Mouse (Mus musculus): Measurements from ENCODE around the gene Hoxb6. TPM values are rescaled to one million over a fixed set of nuclear protein-coding genes. Genes with fewer than 3 reads are reported as not detected.

Gene Hoxb6
- total and polyA plus RNA-seq, 2 experiments = 0.15 TPM; not detected in 1

DNA sequence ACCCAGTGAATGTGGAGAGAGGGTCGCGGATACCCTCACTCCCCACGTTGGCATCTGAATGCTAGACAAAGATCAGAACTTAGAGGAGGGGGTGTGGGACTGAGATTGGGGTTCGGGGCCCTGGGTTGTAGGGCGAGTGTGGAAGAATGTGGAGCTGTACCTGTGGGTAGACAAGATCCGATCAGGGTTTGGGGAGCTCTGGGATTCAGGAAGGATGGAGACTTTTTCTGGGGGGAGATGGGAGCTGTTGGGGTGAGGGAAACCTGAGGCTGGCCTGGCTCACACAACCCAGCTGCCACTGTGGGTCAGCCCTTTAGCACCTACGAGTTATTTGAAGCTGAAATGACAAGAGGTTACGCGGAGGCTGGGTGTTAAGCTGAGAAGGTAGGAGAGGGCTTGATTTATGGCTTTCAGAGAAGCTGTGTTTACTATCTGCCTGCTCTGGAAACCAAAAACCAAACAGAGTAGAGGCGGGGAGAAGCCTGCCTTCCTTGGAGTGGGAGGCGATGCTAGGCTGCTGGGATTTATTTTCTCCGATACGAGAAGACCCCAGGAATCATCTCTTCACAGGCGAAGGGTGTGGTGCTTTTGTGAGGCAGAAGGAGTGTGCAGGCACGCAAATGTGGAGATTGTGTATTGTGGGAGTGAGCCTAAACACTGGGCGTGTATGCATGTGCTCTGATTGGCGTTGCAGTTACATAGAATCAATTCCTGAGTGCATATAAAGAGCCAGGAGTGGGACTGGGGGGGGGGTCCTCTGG lies 41.1 kb downstream of the Hoxb6 start:
- 23% methylated on average over 17 of the region's 17 CpGs for WGBS
- TF ChIP-seq POLR2A (IDR thresholded peaks at IDR 0.05; ENCODE audit: extremely low read depth, insufficient read depth, low read length) = no peak
- no peak for TF ChIP-seq CTCF (IDR thresholded peaks at IDR 0.05; ENCODE audit: low read depth, low read length)
- Histone ChIP-seq H3K9ac (ENCODE audit: low read depth, low read length) (0 out of 2 replicates have a peak overlapping the region, but pooled peaks have one; percentile 38), H3K79me2 (ENCODE audit: control insufficient read depth, insufficient read depth, low read length) (no peaks in the 10 kb centered on the region), H3K36me3 (ENCODE audit: control insufficient read depth, insufficient read depth, low read length) (no peaks in the 10 kb centered on the region), H3K27ac (replicated peaks; ENCODE audit: insufficient read depth, low read depth, low read length) (no peak overlapping the region), H3K4me3 (ENCODE audit: insufficient read depth, low read depth, low read length) (0 out of 2 replicates have a peak overlapping the region, but pooled peaks have one; percentile 25), H3K4me1 (ENCODE audit: control insufficient read depth, insufficient read depth, low read length) (0 out of 2 replicates have a peak, but pooled peaks cover 1% of the 10 kb centered on the region), H3K27me3 (ENCODE audit: control insufficient read depth, insufficient read depth, low read length) (peaks cover 10% of the 10 kb centered on the region; the same call in 1 of the 2 replicates)
- DNase-seq (ENCODE audit: extremely low read depth, low read depth, low spot score) = no peak

- Histone ChIP-seq H3K27ac (replicated peaks; ENCODE audit: insufficient read depth, low read depth, low read length) (no peak overlapping the region), H3K4me1 (ENCODE audit: control insufficient read depth, insufficient read depth, low read length) (0 out of 2 replicates have a peak, but pooled peaks cover 1% of the 10 kb centered on the region), H3K4me3 (ENCODE audit: insufficient read depth, low read depth, low read length) (no peak overlapping the region), H3K27me3 (ENCODE audit: control insufficient read depth, insufficient read depth, low read length) (peaks cover 10% of the 10 kb centered on the region; the same call in 1 of the 2 replicates), H3K9ac (ENCODE audit: low read depth, low read length) (no peak overlapping the region), H3K36me3 (ENCODE audit: control insufficient read depth, insufficient read depth, low read length) (no peaks in the 10 kb centered on the region), H3K79me2 (ENCODE audit: control insufficient read depth, insufficient read depth, low read length) (no peaks in the 10 kb centered on the region)
- 26% methylated on average over 2 of the region's 2 CpGs for WGBS
- TF ChIP-seq CTCF (IDR thresholded peaks at IDR 0.05; ENCODE audit: low read depth, low read length) (no peak), POLR2A (IDR thresholded peaks at IDR 0.05; ENCODE audit: extremely low read depth, insufficient read depth, low read length) (no peak)
- DNase-seq (ENCODE audit: extremely low read depth, low read depth, low spot score) = no peak
Observed at GRCm38 (mm10) chr11:96334002-96334364, 41.7 kb downstream of the Hoxb6 start.

GRCm38 (mm10) chr11:96334998-96335397 lies 42.7 kb downstream of the Hoxb6 start:
- no peak overlapping the region for H3K4me3 ChIP-seq (ENCODE audit: insufficient read depth, low read depth, low read length)
- peaks cover 10% of the 10 kb centered on the region; the same call in 1 of the 2 replicates for H3K27me3 ChIP-seq (ENCODE audit: control insufficient read depth, insufficient read depth, low read length)
- H3K4me1 ChIP-seq (ENCODE audit: control insufficient read depth, insufficient read depth, low read length) = 0 out of 2 replicates have a peak, but pooled peaks cover 1% of the 10 kb centered on the region
- TF ChIP-seq POLR2A (IDR thresholded peaks at IDR 0.05; ENCODE audit: extremely low read depth, insufficient read depth, low read length) = no peak
- no peak for TF ChIP-seq CTCF (IDR thresholded peaks at IDR 0.05; ENCODE audit: low read depth, low read length)
- no peaks in the 10 kb centered on the region for H3K79me2 ChIP-seq (ENCODE audit: control insufficient read depth, insufficient read depth, low read length)
- DNase-seq (ENCODE audit: extremely low read depth, low read depth, low spot score) = no peak
- no peak overlapping the region for H3K9ac ChIP-seq (ENCODE audit: low read depth, low read length)
- no peak overlapping the region for H3K27ac ChIP-seq (replicated peaks; ENCODE audit: insufficient read depth, low read depth, low read length)
- H3K36me3 ChIP-seq (ENCODE audit: control insufficient read depth, insufficient read depth, low read length) = no peaks in the 10 kb centered on the region
- 45% methylated on average over 3 of the region's 3 CpGs for WGBS

DNA sequence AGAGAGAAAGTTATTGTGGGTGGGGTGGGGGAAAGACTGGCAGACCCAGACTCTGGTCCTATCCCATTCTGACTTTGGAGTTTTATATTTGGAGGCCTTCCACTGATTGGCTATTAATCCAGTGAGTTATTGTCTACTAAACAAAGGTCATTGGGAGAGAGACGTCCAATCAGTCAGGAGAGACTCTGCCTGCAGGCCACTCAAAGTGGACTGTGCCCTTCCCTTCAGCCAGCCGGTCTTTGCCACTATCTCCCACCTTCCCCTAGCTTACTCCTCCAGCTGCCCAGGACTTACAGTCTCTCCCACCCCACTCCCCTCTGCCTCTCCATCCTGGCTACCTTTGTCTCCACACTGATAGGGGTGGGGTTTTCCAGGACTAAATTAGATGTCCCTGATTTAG lies 44.3 kb downstream of the Hoxb6 start:
- TF ChIP-seq CTCF (IDR thresholded peaks at IDR 0.05; ENCODE audit: low read depth, low read length) = no peak
- no peak for TF ChIP-seq POLR2A (IDR thresholded peaks at IDR 0.05; ENCODE audit: extremely low read depth, insufficient read depth, low read length)
- no peaks in the 10 kb centered on the region for H3K79me2 ChIP-seq (ENCODE audit: control insufficient read depth, insufficient read depth, low read length)
- H3K36me3 ChIP-seq (ENCODE audit: control insufficient read depth, insufficient read depth, low read length) = no peaks in the 10 kb centered on the region
- no peak overlapping the region for H3K4me3 ChIP-seq (ENCODE audit: insufficient read depth, low read depth, low read length)
- H3K27ac ChIP-seq (replicated peaks; ENCODE audit: insufficient read depth, low read depth, low read length) = no peak overlapping the region
- H3K9ac ChIP-seq (ENCODE audit: low read depth, low read length) = no peak overlapping the region
- H3K27me3 ChIP-seq (ENCODE audit: control insufficient read depth, insufficient read depth, low read length) = peaks cover 10% of the 10 kb centered on the region
- no peak for DNase-seq (ENCODE audit: extremely low read depth, low read depth, low spot score)
- 21% methylated on average over 2 of the region's 2 CpGs for WGBS
- 0 out of 2 replicates have a peak, but pooled peaks cover 1% of the 10 kb centered on the region for H3K4me1 ChIP-seq (ENCODE audit: control insufficient read depth, insufficient read depth, low read length)

DNA sequence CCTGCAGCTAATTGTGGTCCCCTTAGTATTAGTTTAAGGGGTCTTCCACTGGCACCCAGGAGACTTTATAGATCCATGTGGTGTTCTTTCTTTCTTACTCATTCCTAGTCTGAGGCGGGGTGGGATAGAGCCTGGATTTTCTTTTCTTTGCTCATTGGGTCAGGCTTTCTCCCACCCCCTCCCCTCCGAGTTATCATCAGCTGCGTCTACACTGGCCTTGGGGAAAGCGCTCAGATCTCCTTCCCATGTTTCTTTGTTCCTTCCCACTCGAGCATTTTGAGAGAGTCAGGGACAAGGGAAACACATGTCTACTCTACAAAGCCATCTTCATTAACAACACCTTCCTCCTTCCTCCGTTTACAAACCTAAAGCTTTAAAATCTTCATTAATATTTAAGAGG lies 44.8 kb downstream of the Hoxb6 start:
- no peak overlapping the region for H3K9ac ChIP-seq (ENCODE audit: low read depth, low read length)
- H3K36me3 ChIP-seq (ENCODE audit: control insufficient read depth, insufficient read depth, low read length) = no peaks in the 10 kb centered on the region
- no peak for DNase-seq (ENCODE audit: extremely low read depth, low read depth, low spot score)
- H3K27ac ChIP-seq (replicated peaks; ENCODE audit: insufficient read depth, low read depth, low read length) = no peak overlapping the region
- no peak overlapping the region for H3K4me3 ChIP-seq (ENCODE audit: insufficient read depth, low read depth, low read length)
- WGBS = 21% methylated on average over 6 of the region's 6 CpGs
- H3K27me3 ChIP-seq (ENCODE audit: control insufficient read depth, insufficient read depth, low read length) = peaks cover 11% of the 10 kb centered on the region
- TF ChIP-seq CTCF (IDR thresholded peaks at IDR 0.05; ENCODE audit: low read depth, low read length) (no peak), POLR2A (IDR thresholded peaks at IDR 0.05; ENCODE audit: extremely low read depth, insufficient read depth, low read length) (no peak)
- 0 out of 2 replicates have a peak, but pooled peaks cover 1% of the 10 kb centered on the region for H3K4me1 ChIP-seq (ENCODE audit: control insufficient read depth, insufficient read depth, low read length)
- H3K79me2 ChIP-seq (ENCODE audit: control insufficient read depth, insufficient read depth, low read length) = no peaks in the 10 kb centered on the region

All from liver, adult 2 months (tissue).